In genomic region chr2:181240806-181241440, GRCm38 (mm10) we compare ENCODE assay signal across 11 mouse cellular contexts. TPM values are rescaled to one million over a fixed set of nuclear protein-coding genes. Genes with fewer than 3 reads are reported as not detected.
A peak's percentile ranks its signal among the peaks of the same experiment; 100 is the strongest.
DNase-seq lines count a peak whose midpoint lies in the region; ATAC-seq and TF ChIP-seq lines count a peak whose summit lies in the region.
"Had no signal": no experiment of that assay in that cellular context is flagged by ENCODE, and none has a peak within 500 bp of the region (broad histone marks: within the 10 kb centered on the region; RNA-seq: fewer than 3 reads in every experiment).

No protein-coding gene starts in this region.

- no peaks in the 10 kb centered on the region for H3K79me2 ChIP-seq in heart, adult 2 months (replicated peaks; ENCODE audit: control insufficient read depth, insufficient read depth, low read length)
- H3K79me2 ChIP-seq in myocyte (ENCODE audit: control insufficient read depth, insufficient read depth), result peaks cover 5% of the 10 kb centered on the region

- peak overlapping the region; percentile 64 for H3K4me2 ChIP-seq in lung, postnatal 0 days (replicated peaks; ENCODE audit: low read depth, low read length)
- peak overlapping the region; percentile 88 for H3K4me2 ChIP-seq in myocyte (ENCODE audit: low read depth)

- ATAC-seq in lung, postnatal 0 days, result no peak
- no peak for ATAC-seq in activated CD4-positive, CD25-positive, alpha-beta regulatory T cell, adult 4 months

- H3K27me3 ChIP-seq in heart, adult 2 months (ENCODE audit: control insufficient read depth, insufficient read depth, low read length), result no peaks in the 10 kb centered on the region
- H3K27me3 ChIP-seq in lung, postnatal 0 days (replicated peaks; ENCODE audit: insufficient read depth, low read length), result no peaks in the 10 kb centered on the region
- no peaks in the 10 kb centered on the region for H3K27me3 ChIP-seq in myocyte (ENCODE audit: control insufficient read depth, insufficient read depth, insufficient read length)

- H3K4me3 ChIP-seq in heart, adult 2 months, result peak overlapping the region; percentile 86
- peak overlapping the region; percentile 76 for H3K4me3 ChIP-seq in lung, postnatal 0 days (ENCODE audit: low read depth, low read length)
- H3K4me3 ChIP-seq in myocyte, result peak overlapping the region; percentile 71

- TF ChIP-seq CTCF in heart, adult 2 months (IDR thresholded peaks at IDR 0.05), result no peak
- no peak for TF ChIP-seq CTCF in lung, postnatal 0 days (IDR thresholded peaks at IDR 0.05)

- no peak for TF ChIP-seq EP300 in heart, adult 2 months (IDR thresholded peaks at IDR 0.05; ENCODE audit: insufficient read depth, low read depth, low read length)
- no peak for TF ChIP-seq EP300 in lung, postnatal 0 days (IDR thresholded peaks at IDR 0.05)

- peaks cover 12% of the 10 kb centered on the region for H3K4me1 ChIP-seq in heart, adult 2 months (ENCODE audit: control insufficient read depth, insufficient read depth, low read length)
- H3K4me1 ChIP-seq in lung, postnatal 0 days (ENCODE audit: insufficient read depth, low read depth, low read length), result peaks cover 12% of the 10 kb centered on the region; the same call in 1 of the 2 replicates

- H3K9ac ChIP-seq in heart, adult 2 months (ENCODE audit: low read depth, low read length), result peak overlapping the region; percentile 77
- peak overlapping the region; percentile 78; the same call in 1 of the 2 replicates for H3K9ac ChIP-seq in lung, postnatal 0 days (replicated peaks; ENCODE audit: low read depth)

- 81% methylated on average over 13 of the region's 13 CpGs for WGBS in heart, adult 2 months
- 88% methylated on average over 13 of the region's 13 CpGs for WGBS in lung, postnatal 0 days

- H3K9me3 ChIP-seq in lung, postnatal 0 days (ENCODE audit: low read length), result no peaks in the 10 kb centered on the region

- H3ac ChIP-seq in myocyte (ENCODE audit: control insufficient read depth, insufficient read length), result no peak overlapping the region

- intact Hi-C loops in heart, adult 2 months (cut with DNase I), result loop anchor here (2.0 to 5.0 kb wide), 2 partner anchors 54 to 76 kb away; partner anchors contain the start of genes Ppdpf and Rtel1
- intact Hi-C loops in heart, postnatal 25 days (cut with DNase I), result loop anchor here (5.0 kb wide), 1 partner anchor 46 kb away; the partner anchor contains the start of gene Gmeb2

- DNase-seq in heart, adult 2 months, result peak in 1 of 2 experiments; percentile 23
- no peak for DNase-seq in heart, postnatal 25 days (ENCODE audit: low spot score)
- DNase-seq in lung, postnatal 0 days (ENCODE audit: low spot score), result no peak
- no peak for DNase-seq in lung, postnatal 25 days (ENCODE audit: low spot score)
- peak; percentile 23 for DNase-seq in induced T-regulatory cell, adult 2 months (ENCODE audit: low read depth)
- DNase-seq in urinary bladder, postnatal 4 days (ENCODE audit: low spot score in 2 of 2), result no peak
- DNase-seq: cerebellum, postnatal 36 days had no signal

- H3K27ac ChIP-seq in heart, adult 2 months, result peak overlapping the region; percentile 88
- 0 out of 2 replicates have a peak overlapping the region, but pooled peaks have one; percentile 66 for H3K27ac ChIP-seq in lung, postnatal 0 days (ENCODE audit: low read length)

- H3K36me3 ChIP-seq in heart, adult 2 months (ENCODE audit: control insufficient read depth, insufficient read depth, low read length), result no peaks in the 10 kb centered on the region
- peaks cover 21% of the 10 kb centered on the region; the same call in 1 of the 2 replicates for H3K36me3 ChIP-seq in lung, postnatal 0 days (ENCODE audit: insufficient read depth, low read length)
- H3K36me3 ChIP-seq in myocyte (ENCODE audit: control insufficient read depth, insufficient read depth), result no peaks in the 10 kb centered on the region

- TF ChIP-seq POLR2A in heart, adult 2 months (IDR thresholded peaks at IDR 0.05; ENCODE audit: insufficient read depth, low read depth, low read length), result no peak
- no peak for TF ChIP-seq POLR2A in myocyte (IDR thresholded peaks at IDR 0.05; ENCODE audit: insufficient read length, low read depth)

TF ChIP-seq in myocyte, 11 proteins besides CTCF, POLR2A, EP300 and RAD21:
- TF ChIP-seq MYOG (IDR thresholded peaks at IDR 0.05; ENCODE audit: control insufficient read depth in 1 of 3, insufficient read depth in 1 of 3, insufficient read length in 2 of 3, low read depth in 2 of 3), result no peak
- TF ChIP-seq CEBPB (IDR thresholded peaks at IDR 0.05; ENCODE audit: insufficient read depth, poor library complexity, severe bottlenecking), result no peak
- TF ChIP-seq TCF3 (IDR thresholded peaks at IDR 0.05; ENCODE audit: insufficient read length, low read depth), result no peak
- TF ChIP-seq USF1 (IDR thresholded peaks at IDR 0.05; ENCODE audit: low read depth), result no peak
- no peak for TF ChIP-seq TCF12 (IDR thresholded peaks at IDR 0.05; ENCODE audit: insufficient read depth, poor library complexity, severe bottlenecking)
- TF ChIP-seq REST (IDR thresholded peaks at IDR 0.05; ENCODE audit: insufficient read depth, insufficient read length), result no peak
- TF ChIP-seq MAX (IDR thresholded peaks at IDR 0.05; ENCODE audit: low read depth), result no peak
- TF ChIP-seq POLR2AphosphoS2 (IDR thresholded peaks at IDR 0.05; ENCODE audit: insufficient read length, low read depth), result no peak
- no peak for TF ChIP-seq MYOD1 (IDR thresholded peaks at IDR 0.05; ENCODE audit: control insufficient read depth in 1 of 3, insufficient read length in 2 of 3, low read depth in 2 of 3)
- TF ChIP-seq E2F4 (IDR thresholded peaks at IDR 0.05; ENCODE audit: insufficient read depth), result no peak
- no peak for TF ChIP-seq SRF (IDR thresholded peaks at IDR 0.05; ENCODE audit: control insufficient read depth, insufficient read length, low read depth)

RNA-seq across cellular contexts. Expression of gene Helz2, which starts 0.9 kb away (rescaled TPM):
- 10 to 100 TPM in 1 of 2 experiments, 1 to 10 TPM in 1; 9.2 to 11.2 TPM for total RNA-seq in heart, adult 2 months (2021)
- polyA plus RNA-seq in heart, adult 2 months (2012; rRNA removed), result 14.1 and 19.4 TPM in 2 replicates
- 1 to 10 TPM; 8.4 to 9.5 TPM for total RNA-seq in heart, postnatal 25 days (2021)
- polyA plus RNA-seq in lung, postnatal 0 days (2015; fragmentation: Nextera tagmentation; extraction: Ambion mirVana), result 3.1 and 3.5 TPM in 2 replicates
- polyA plus RNA-seq in myocyte (2012; fragmentation: generic; extraction: Trizol), result 4.6 TPM
- 10 to 100 TPM; 15.5 to 18.4 TPM for polyA plus RNA-seq in activated CD4-positive, CD25-positive, alpha-beta regulatory T cell, adult 4 months (2017; shearing (Covaris generic))

RNA-seq across cellular contexts. Expression of gene Fndc11, which starts 21.1 kb away (rescaled TPM):
- not detected for total RNA-seq in heart, adult 2 months (2021)
- 0.29 and 0.43 TPM in 2 replicates for polyA plus RNA-seq in heart, adult 2 months (2012; rRNA removed)
- total RNA-seq in heart, postnatal 25 days (2021), result not detected
- polyA plus RNA-seq in lung, postnatal 0 days (2015; fragmentation: Nextera tagmentation; extraction: Ambion mirVana), result 0.86 and 0.91 TPM in 2 replicates
- polyA plus RNA-seq in myocyte (2012; fragmentation: generic; extraction: Trizol), result not detected
- polyA plus RNA-seq in activated CD4-positive, CD25-positive, alpha-beta regulatory T cell, adult 4 months (2017; shearing (Covaris generic)), result 1 to 10 TPM in 1 of 2 experiments, under 1 TPM in 1; 0.73 to 1.1 TPM
- total RNA-seq: gastrocnemius, postnatal 25 days; left cerebral cortex, adult 18-20 months had no signal

RNA-seq across cellular contexts. Expression of gene Srms, which starts 27.9 kb away (rescaled TPM):
- under 1 TPM; 0.44 to 0.59 TPM for total RNA-seq in heart, adult 2 months (2021)
- polyA plus RNA-seq in heart, adult 2 months (2012; rRNA removed), result 0.59 and 1.3 TPM in 2 replicates
- total RNA-seq in heart, postnatal 25 days (2021), result under 1 TPM; 0.25 to 0.42 TPM
- polyA plus RNA-seq in lung, postnatal 0 days (2015; fragmentation: Nextera tagmentation; extraction: Ambion mirVana), result 2.5 and 2.6 TPM in 2 replicates
- not detected for polyA plus RNA-seq in myocyte (2012; fragmentation: generic; extraction: Trizol)
- under 1 TPM; 0.18 to 0.38 TPM for polyA plus RNA-seq in activated CD4-positive, CD25-positive, alpha-beta regulatory T cell, adult 4 months (2017; shearing (Covaris generic))

RNA-seq across cellular contexts. Expression of gene Ptk6, which starts 38.3 kb away (rescaled TPM):
- under 1 TPM in 1 of 2 experiments, not detected in 1; 0.07 TPM for total RNA-seq in heart, adult 2 months (2021)
- polyA plus RNA-seq in heart, adult 2 months (2012; rRNA removed), result 0.03 TPM in 1 of 2 replicates, not detected in the other
- total RNA-seq in heart, postnatal 25 days (2021), result not detected
- 0.23 and 0.25 TPM in 2 replicates for polyA plus RNA-seq in lung, postnatal 0 days (2015; fragmentation: Nextera tagmentation; extraction: Ambion mirVana)
- polyA plus RNA-seq in myocyte (2012; fragmentation: generic; extraction: Trizol), result 0.01 TPM
- polyA plus RNA-seq in activated CD4-positive, CD25-positive, alpha-beta regulatory T cell, adult 4 months (2017; shearing (Covaris generic)), result not detected
- total RNA-seq: gastrocnemius, postnatal 25 days; left cerebral cortex, adult 18-20 months had no signal

RNA-seq across cellular contexts. Expression of gene Gmeb2, which starts 46.9 kb away (rescaled TPM):
- total RNA-seq in heart, adult 2 months (2021), result 10 to 100 TPM in 1 of 2 experiments, 1 to 10 TPM in 1; 8.5 to 10.2 TPM
- 9.4 and 12.7 TPM in 2 replicates for polyA plus RNA-seq in heart, adult 2 months (2012; rRNA removed)
- total RNA-seq in heart, postnatal 25 days (2021), result 10 to 100 TPM in 1 of 2 experiments, 1 to 10 TPM in 1; 8.5 to 10.5 TPM
- polyA plus RNA-seq in lung, postnatal 0 days (2015; fragmentation: Nextera tagmentation; extraction: Ambion mirVana), result 7.6 and 7.8 TPM in 2 replicates
- polyA plus RNA-seq in myocyte (2012; fragmentation: generic; extraction: Trizol), result 11.0 TPM
- polyA plus RNA-seq in activated CD4-positive, CD25-positive, alpha-beta regulatory T cell, adult 4 months (2017; shearing (Covaris generic)), result 10 to 100 TPM in 1 of 2 experiments, 1 to 10 TPM in 1; 8.5 to 11.4 TPM
